Mouse (Mus musculus) ovary, adult 18-20 months (tissue): Measurements from ENCODE around the gene Idua.

ENCODE experiments used
- DNase-seq: peaks from one replicate; pipeline ENCODE4 v3.0.0; 2022; ENCODE audit warnings: low spot score, mixed read lengths

Idua gene

DNA sequence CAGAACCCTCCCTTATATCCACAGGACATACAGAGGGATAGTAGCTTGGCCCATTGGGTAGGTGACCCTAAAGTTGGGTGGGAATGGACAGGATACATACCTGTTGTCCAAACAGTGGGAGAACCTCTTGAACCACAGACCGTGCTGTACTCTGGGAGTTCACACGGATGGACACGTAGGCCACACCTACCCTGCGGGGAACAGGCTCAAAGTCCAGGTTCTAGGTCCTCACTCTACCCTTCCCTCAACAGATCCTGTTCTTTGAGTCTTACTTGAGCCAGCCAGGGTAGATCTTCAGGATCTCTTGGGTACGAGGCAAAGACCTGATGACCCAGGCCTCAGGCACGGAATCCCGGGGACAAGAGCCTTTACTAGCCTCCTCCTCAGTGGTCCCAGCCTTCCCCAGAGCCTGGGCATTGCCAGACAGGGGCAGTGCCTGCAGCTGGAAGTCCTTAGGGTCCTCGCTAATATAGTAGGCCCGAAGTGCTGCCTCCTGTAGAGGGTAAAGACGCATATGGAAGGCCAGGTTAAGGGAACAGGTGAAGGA lies 5.6 kb upstream of the Idua start:
- DNase-seq = no peak

DNA sequence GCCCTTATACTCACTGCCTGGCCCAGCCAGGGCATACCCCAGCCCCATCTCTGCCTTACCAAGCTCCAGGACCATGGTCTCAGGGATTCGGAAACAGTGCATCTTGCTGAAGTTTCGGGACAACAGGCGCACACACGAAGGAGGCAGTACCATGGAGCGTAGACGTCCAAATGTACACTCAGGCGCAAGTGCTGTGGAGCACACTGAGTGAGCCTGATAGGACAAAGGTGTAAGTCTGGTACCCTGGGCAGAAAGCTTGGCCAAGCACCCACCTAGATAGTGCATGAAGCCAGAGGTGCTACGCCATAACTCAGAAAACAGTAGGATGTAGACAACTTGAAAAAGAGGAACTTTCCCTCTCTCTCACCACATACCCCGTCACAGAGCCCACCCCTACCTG lies 4.8 kb upstream of the Idua start:
- no peak for DNase-seq

- DNase-seq = no peak
Measured at GRCm38 (mm10) chr5:108655891-108656650, 4.1 kb upstream of the Idua start.

DNA sequence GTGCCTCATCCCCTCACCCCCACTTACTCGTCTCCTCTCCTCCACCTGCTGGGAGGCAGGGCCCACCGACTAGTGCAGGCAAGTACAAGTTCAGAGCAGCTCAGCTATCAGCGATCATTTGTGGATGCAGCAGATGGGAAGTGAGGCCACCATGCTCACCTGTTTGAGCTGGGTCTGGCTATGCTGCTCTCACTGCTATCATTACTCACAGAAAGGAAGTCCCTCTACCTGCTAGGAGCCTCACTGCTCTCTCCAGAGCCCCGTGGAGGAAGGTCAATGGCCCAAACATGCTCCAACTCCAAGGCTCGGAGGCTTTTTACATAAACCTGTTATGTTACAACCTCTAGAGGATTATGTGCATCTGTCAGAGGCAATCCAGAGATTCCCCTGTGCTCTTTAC lies 2.7 kb upstream of the Idua start:
- DNase-seq = no peak

GRCm38 (mm10) chr5:108658611-108659010 lies 1.5 kb upstream of the Idua start:
- no peak for DNase-seq

GRCm38 (mm10) chr5:108660632-108661268 lies 619 bp downstream of the Idua start:
- DNase-seq = peak; percentile 85

GRCm38 (mm10) chr5:108662772-108663171 lies 2.6 kb downstream of the Idua start:
- DNase-seq = no peak

- DNase-seq = no peak
Measured at GRCm38 (mm10) chr5:108665066-108665465, 4.9 kb downstream of the Idua start.

DNA sequence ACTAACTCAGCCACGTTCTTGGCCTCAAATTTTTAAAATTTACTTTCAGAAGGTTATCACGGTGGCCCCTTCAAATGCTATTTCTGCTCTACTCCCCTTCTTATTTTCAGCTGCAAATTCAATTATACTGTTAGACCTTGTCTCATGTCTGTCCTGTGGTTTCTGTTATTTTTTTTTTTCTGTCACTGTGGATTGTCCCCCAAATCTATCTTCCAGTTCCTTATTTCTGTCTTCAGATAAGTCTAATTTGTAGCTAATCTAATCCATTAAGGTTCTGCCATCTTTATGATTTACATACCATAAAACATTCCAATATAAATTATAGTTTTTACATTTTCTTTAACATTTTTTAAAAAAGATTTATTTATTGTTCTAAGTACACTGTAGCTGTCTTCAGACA lies 7.2 kb downstream of the Idua start:
- DNase-seq = no peak

GRCm38 (mm10) chr5:108668387-108668932 lies 8.3 kb downstream of the Idua start:
- no peak for DNase-seq

GRCm38 (mm10) chr5:108668977-108669936 lies 9.1 kb downstream of the Idua start, which contains the start of gene Dgkq:
TSS of gene Dgkq (minus strand) at chr5:108669672.
- peak; percentile 81 for DNase-seq

GRCm38 (mm10) chr5:108669986-108670385 lies 9.9 kb downstream of the Idua start:
- DNase-seq = no peak

- DNase-seq = no peak
Measured at GRCm38 (mm10) chr5:108670785-108671184, 10.7 kb downstream of the Idua start.

- no peak for DNase-seq
Measured at GRCm38 (mm10) chr5:108671757-108672156, 11.6 kb downstream of the Idua start.

GRCm38 (mm10) chr5:108674624-108675023 lies 14.5 kb downstream of the Idua start:
- DNase-seq = no peak

DNA sequence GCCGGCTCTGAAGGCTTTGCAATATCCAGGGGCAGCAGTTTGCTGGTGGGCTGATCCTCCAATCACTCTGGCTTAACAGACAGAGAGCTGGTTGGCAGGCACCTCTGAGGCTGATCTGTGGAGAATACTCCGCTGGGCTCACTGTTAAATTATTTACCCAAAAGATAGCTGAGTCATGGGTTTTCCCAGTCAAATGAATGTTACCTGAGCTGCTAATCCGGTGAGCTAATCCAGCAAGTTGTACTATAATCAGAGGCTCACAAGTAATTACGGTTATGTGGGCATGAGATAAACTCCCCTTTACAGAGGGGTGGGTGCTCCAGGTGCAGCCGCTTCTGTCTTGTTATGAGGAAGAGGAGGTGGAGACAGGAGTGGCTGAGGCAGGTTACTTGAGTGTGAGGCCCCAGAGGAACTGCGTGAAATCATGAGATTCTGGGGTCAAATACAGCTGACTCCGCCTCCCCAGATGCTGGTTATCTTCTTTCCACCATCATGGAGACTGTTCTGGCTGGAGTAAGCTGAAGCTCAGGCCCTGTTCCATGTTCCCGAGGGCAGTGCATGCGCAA lies 15.2 kb downstream of the Idua start, which contains the start of gene Slc26a1:
Gene Slc26a1, minus strand, starts transcription at position 319 of the 566 bp plus-strand sequence.
- DNase-seq = no peak

DNA sequence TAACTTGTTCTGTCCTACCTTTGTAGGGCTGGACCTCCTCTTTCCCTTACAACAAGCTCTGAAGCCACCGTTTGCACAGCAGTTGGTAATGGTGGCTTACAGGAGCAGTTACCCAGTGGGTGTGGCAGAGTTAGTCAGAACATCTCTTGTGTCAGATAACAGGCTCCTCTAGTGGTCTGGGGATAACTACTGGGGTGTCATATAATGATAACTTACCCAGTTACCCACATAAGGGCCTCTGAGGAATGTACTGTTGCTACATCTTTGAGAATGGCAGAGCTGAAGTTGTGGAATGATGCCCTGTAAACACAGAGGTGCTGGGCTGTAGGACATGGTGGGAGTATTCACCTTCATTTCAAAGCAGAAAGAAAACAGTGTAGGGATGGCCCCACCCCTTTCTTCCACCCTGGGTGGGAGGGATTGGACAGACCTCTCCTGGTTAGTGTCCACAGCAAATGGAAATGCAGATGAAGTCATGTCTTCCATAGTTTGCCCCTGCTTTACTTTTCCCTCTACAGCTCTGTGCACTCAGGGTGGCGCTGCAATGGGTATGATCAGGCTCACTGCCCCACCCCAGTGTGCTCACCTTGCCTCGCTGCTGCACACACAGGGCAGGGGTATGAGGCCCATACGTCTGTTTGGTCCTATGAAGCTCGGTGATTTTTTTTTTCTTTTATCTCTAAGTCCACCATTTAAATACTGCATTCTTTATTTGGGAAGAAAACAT lies 16.8 kb downstream of the Idua start:
- no peak for DNase-seq

DNA sequence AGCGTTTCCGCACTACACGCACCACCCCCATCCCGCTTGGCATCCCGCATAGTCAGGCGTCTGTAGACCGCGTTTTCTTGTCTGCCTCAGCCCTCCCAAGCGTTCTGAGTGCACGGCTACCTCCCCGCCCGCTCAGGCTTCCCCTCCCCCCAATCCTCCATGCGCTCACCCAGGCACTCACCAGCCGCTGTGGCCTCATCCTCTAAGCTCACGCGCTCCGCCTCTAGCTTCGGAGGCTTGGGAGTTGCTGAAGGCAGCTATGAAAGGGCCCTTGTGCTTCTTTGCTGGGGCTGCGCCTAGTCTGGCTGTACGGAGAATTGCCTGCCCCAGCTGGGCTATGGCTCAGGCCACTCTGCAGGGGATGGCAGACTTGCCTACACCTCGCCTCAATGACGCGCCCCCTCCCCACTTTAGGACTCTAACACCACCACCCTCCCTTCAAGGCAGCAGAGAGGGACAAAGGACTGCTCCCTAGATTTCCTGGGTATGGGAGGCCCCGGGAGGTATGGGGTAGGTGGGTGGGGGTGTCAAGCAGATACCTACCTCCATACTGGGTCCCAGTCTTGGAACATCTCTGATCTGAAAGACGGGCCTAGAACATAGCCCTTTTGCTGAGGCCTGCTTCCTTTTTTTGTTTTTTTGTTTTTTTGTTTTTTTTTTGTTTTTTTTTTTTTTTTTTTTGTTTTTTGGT lies 17.6 kb downstream of the Idua start:
- DNase-seq = no peak

DNA sequence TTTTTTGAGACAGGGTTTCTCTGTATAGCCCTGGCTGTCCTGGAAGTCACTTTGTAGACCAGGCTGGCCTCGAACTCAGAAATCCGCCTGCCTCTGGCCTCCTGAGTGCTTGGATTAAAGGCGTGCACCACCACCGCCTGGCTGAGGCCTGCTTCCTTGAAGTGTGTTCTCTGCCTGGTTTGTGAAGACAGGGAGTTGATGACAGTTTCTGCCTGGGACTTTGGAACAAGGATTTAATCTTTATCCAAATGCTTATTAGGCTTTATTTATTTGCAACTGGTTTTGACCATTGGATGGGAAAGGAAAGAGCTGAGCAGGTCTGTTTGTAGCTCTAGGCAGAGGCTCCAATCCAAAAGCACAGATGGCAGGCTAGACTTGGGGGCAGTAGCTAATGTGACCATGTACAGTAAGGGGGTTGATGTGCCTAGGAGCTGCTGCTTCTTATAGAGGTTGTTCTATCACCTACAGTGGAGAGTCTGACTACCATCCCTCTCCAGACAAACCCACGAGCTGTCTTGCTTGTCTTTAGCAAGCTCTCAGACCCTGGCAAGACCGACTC lies 18.2 kb downstream of the Idua start:
- no peak for DNase-seq

GRCm38 (mm10) chr5:108679909-108680308 lies 19.8 kb downstream of the Idua start:
- no peak for DNase-seq
